Mouse (Mus musculus): Measurements from ENCODE around the gene Afap1. TPM values are rescaled to one million over a fixed set of nuclear protein-coding genes. Genes with fewer than 3 reads are reported as not detected.

Gene Afap1
- total RNA-seq (2021): 10 to 100 TPM; 24.2 to 30.6 TPM
- long read RNA-seq, experiment 1, partial matches to known transcripts: 1 of 4 reads
- long read RNA-seq, experiment 1, other reads (novel, unspliced or antisense): 3 of 4 reads
- long read RNA-seq, experiment 2, partial matches to known transcripts: 1 of 1 reads
- long read RNA-seq, experiment 2, other reads (novel, unspliced or antisense): 0 of 1 reads

DNA sequence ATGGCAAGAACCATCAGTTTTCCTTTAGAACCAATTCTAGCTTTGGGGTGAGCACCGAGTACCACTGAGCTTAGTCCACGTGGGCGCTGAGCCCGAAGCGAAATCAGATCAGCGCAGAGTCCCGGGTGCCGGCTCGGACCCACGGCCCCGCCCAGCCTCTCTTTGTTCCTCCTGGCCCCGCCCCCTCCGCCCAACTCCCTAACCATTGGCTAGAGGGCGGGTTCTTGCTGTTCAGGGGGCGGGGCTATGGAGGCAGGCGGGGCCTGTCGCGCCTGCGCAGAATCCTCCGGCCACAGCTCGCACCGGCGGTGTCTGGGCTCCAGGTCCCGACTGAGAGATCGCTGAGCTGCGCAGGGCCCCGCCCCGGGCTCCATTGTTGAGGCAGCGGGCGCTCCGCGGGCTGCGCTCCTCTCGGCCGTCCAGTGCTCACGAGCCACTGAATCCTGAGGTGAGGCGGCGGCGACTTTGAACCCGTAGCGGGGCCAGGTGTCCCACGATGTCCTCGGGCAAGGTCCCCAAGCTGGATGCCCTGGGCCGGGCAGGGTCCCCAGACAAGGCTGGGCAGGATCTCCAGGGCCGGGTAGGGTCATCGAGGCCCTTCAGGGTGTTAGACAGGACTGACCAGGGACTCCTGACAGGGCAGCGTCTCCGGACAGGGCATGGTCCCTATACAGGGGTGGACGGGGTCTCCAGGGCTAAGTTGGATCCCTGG, at the start of gene Afap1:
Afap1 (plus strand) TSS at position 227 of the 712 bp plus-strand sequence.
- peak; percentile 100 for DNase-seq

DNA sequence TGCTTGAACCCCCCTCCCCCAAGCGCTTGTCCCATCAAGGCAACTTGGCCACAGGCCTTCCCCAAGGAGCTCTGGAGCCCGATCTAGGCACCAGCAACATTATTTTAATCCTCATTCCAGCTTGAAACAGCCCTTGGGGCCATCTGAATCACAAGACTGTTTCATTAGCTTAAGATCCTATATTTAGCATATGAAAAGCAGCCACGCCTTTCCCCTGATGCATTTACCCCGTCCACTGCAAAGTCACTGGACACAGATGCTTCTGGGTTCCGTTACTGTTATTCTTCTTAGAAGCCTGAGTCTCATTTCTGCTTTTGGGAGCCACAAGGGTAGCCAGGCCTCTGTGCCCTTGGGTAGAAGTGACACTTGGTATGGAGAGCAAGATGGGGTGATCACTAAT, 41.6 kb upstream of the Afap1 start:
- DNase-seq: no peak

DNA sequence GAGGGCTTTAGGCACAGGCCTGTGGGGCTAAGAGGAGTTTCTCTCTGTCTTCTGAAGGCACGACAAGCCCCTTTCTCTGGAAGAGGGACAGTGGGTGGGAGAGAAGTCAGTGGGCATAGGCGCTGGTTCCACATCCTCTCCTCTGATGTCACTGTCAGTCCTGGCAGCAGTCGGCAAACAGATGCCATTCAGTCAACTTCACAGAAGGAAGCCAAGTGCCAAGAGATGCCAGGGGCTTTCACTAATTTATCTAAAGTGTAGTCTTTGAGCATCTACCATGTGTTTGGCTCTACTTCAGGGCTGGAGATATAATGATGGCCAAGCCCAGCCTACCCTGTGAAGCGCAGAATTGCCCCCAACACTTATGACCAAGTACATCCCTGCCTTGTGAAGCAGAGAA, 39.7 kb upstream of the Afap1 start:
- no peak for DNase-seq

DNA sequence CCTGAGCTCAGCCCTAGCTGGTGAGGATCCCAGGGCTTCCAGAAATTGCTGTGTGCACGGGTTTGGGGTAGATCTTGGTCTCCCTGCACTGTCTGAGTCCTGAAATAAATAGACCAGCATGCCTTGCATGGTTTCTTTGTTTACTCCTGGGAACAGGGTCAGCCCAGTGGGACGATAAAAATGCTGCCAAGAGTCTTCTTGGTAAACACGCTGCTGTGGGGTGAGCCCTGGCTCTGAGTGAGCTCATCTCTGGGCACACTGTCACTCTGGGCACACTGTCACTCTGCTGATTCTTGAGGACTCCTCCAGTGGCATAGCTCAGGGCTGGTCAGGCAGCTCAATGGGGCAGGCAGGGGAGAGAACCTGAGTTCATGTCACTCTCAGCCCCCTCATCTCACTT, 36.9 kb upstream of the Afap1 start:
- no peak for DNase-seq

DNA sequence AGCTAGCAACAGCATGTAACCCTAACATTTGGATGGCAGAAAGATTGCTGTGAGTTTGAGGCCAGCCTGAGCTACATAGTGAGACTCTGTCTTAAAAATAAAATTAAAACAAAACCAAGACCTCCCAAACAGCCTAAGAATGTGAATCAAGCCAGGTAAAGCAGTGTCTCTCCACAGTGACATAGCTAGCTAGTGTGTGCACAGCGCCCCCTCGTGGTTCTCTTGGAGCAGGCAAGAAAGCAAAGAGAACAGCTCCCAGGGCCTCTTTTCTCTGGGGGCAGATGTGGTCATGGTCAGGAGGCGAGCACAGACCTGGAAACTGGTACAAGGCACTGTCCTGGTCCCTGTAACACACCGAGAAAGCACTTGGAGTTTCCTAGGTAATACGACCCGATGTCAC, 35.0 kb upstream of the Afap1 start:
- peak; percentile 82 for DNase-seq

DNA sequence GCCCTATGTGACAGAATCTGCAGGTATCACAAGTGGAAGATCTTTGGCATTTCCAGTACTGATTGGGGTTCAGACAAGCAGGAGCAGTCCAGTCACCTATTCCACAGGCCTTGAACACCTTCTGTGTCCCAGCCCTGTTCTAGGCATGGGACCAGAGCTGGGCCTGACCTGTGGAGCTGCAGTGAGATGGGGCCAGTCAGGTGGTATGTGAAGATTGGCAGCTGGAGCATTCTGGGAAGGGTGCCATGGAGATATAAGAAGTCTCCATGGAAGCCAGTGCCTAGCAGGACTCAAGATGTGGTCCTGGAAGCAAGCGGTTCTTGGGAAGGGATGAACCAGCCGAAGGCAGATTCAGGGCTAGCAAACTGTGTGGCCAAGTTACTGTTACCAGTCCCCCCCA, 31.7 kb upstream of the Afap1 start:
- no peak for DNase-seq

DNA sequence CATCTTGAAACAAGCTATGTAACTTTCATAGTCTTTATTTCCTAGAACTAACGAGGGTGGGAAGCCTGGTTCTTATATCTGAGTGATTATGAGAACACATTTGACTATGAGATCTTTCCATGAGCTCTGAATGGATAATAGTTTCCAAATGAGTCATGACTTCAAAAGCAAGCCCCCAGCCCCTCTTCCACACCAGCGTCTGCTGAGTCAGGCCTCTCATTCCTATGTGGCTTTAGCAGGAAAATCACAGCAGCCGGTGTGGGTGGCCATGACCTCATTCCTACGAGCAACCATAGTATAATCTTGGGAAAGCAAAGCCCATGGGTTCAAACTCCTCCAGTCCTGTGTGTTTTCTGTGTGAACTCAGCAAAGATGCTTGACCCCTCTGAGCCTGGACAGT, 23.1 kb upstream of the Afap1 start:
- no peak for DNase-seq

DNA sequence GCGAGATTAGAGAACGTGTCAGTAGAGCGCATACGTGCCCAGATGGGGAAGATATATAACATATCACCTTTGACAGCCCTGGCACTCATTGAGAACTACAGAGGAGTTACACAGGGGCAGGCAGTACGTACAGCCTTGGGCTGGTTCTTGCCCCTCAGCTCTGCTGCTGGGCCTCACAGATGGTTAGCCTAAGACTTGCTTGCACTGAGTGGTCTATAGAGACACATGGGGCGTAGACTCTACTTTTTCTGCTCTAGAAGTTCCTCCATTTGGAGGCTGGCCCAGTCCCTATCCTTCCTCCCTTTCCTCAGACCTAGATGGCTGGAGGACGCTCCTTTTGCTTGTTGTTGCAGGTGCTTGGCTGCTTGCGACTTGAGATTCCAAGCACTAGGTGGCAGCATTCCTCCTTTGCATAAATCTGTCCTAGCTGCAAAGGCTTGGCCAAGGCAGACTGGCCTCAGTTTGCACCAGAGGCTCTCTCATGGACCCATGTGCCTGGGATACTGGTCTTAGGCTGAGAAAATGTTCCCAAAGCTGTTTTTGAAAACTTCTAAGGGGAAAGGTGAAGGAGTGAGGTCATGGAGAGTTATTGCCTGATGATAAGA, 22.6 kb upstream of the Afap1 start:
- peak; percentile 80 for DNase-seq

DNA sequence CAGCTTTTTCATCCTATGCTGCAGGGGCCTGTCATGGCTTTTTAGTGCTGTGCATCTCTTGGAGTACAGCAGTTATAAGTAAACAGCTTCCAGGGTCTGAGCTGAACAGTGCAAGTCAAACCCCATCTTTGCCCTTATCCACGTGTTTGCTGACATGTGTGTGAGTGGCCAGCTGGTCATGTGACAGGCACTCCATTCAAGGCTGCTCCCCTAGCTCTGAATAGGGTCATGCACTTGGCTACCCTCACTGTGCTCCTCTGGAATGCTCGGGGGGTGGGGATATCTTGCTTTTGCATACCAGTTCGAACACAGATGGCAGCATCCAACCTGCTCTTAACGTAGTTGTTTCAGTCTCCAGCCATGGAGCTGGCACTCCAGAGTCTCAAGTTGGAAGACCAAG, 19.7 kb upstream of the Afap1 start:
- DNase-seq: no peak

DNA sequence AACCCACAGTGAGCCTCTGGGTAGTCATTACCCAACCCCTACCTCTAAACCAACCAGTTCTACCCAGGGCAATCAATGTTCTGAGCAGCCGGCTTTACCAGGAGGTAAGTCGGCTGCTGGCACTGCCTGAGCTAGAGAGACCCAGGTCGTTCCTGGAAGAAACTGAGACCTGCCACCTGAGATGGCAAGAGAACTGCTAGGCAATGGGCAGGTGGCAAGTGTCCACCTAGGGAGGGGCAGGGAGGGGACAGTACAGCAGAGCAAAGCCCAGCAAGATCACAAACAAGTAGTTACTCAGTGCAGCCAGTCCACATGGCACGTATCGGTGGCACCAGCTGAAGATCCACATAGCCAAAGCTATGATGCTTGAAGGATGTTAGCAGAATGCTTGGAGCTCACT, 16.9 kb upstream of the Afap1 start:
- no peak for DNase-seq

DNA sequence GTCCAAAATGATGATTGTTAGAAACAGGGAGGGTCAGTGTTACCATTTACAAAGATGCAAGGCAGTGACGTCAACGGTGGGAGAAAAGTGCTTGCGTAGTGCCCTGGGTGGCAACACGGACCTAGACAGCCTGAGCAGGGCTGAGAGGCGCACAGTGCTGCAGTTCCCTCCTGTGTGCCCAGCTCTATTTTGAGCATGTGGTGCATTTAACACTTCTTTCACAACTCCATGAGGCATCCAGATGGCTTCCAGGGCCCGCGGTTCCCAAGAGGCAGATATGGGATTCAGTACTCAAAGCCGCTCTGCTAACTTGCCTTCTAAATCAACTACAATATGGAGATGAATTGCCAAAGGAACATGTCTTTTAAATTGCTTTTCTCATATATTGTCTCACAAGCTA, 13.9 kb upstream of the Afap1 start:
- DNase-seq: peak; percentile 34

DNA sequence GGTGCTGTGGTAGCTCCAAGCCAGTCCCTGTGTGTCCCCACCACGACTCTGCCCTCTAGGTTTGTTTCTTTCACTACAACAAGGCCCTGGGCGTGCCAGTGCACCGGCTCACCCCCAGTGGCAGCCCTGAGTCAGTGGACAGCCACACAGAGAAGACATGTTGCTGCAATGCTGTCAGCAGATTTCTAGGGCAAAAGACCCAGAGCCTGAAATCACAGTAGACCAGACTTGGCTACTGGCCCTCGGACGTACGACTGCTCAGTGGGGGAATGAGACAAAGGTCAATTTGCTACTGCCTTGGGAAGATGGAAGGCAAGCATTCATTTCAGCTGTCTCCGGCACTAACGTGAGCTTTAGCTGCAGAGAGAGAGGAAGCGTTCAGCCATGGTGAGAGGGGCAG, 10.7 kb upstream of the Afap1 start:
- peak; percentile 56 for DNase-seq

DNA sequence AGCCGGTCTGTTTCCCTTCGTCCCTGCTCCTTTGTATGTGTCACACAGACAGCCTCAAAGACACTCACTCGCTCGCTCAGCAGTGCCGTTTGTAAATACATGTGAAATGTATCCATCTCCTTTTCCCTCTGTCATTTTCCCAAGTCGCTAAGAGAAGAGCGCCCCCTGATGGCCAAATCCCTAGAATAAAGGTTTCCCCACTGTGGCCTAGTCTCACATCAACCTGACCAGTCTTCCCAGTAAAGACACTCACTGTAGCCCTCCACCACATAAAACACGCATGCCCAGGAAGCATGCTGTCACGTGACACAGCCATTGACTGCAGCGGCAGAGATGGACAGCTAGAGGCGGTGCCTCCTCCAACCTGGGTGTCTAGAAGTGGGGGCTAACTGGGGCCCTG, 8.9 kb upstream of the Afap1 start:
- DNase-seq: peak; percentile 73

DNA sequence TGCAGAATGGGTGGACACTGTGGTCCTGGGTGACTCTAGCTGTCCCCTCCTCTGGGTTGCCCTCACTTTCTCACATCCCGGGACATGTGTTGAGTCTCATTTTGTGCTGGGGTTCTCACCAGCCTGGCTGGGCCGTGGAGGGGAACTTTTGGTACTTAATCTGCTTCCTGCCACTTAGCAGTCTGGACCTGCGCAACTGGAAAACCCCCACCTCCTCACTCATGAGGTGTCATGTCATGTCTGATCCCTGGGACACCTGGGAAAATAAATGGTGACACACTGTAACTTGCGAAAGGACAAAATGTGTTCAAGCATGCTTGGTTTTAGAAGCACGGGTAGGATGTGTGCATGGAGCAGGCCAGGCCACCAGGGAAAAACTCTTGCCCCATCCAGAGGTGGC, 8.4 kb upstream of the Afap1 start:
- no peak for DNase-seq

DNA sequence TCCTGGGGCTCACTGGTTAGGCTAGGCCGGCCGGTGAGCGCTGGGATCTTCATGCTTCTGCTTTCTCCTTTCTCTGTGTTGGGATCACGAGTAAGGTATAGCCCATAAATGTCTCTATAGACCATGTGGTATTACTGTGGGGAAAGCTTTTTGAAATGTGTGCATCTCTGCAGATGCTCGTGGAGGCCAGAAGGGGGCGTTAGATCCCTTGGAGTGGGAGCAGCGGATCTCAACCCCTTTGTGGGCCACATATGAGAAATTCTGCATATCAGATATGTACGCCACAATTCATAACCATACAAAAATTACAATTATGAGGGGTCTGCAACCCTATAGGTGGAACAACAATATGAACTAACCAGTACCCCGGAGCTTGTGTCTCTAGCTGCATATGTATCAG, 4.2 kb upstream of the Afap1 start:
- DNase-seq: peak; percentile 32

DNA sequence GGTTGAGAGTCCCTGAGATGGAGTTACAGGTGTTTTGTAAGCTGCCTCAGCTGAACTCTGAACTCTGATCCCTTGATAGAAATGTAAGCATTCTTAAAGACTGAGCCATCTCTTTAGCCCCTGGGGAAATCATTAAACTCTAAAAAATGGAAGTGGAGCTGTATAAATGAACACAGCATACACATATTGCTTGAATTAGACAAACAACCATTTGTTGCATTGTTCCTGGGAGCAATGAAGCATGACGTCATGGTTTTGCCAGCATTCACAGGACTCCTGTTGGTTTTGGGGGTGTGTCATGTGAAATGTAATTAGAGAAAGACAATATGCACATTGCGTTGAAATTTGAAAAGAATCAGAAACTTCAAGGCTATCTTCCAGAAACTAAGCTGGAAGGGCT, 3.5 kb upstream of the Afap1 start:
- no peak for DNase-seq

DNA sequence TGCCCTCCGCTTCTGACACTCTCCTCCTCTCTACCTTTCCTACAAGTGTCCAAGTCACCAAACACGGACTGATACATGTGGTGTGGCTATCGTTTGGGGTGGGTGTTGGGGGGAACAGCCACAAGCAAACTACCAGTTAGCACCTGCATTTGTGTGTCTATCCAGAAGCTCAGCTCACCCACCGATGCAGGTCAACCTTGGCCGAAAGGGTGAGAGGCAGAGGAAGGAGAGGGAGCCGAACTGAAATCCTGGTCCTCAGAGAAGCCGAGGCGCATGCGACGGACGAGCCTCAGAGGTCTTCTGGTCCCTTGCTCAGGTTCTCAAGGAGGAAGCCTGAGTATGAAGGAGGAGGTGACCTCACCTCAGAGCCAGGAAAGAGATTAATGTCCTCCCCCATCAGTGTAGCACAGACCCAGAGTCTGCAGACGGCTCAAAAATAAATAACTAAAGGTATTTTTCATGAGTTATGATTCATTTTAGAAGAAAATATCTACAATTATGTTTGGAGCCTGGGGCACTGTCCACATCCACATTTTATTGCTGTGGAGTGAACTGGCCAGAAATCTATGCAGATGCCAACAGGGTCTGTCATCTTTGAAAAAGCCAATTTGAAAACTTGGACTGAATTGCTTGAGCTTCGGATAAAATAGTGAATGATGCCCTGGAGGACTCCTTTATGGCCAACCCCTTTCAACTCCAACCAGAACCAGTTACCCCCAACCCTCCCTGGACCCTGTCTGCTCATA, 2.0 kb upstream of the Afap1 start:
- DNase-seq: no peak

DNA sequence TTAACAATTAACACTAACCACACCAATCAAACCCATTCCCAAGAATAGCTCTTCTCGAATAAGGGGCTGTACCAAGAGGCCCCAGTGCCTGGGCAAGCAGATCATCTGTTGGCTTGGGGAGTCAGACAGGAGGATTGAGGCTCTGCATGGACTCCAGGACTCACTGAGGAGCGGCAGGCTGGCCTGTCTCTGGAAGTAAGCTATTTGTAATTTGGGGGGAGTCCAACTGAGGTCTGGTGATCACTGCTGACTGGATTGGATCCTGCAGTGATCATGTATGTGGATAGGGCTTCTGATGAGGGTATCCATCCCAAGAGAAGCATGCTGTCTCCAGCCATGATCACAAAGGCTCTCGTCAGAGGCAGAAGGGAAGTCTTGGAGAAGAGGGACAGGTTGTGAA, 756 bp upstream of the Afap1 start:
- no peak for DNase-seq

DNA sequence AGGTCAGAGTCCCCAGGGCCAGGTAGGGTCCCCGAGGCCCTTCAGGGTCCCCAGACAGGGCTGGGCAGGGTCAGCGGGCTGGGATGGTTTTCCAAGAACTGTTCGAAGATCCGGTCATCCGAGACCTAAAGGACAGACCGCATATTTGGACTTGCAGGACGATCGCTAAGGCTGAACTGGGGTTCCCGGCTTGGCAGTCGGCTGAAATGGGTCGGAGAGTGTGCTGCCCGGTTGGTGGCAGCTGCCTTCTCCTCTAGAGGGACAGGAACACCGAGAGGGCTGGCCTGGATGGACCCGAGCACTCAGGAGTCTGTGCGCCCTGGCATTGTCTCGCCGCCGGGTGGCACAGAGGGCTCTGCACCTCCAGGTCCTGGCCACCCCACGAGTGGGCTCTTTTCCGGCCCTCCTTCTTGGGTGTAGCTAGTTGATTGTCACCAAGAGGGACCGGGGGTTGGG, 714 bp downstream of the Afap1 start:
- DNase-seq: peak; percentile 78

DNA sequence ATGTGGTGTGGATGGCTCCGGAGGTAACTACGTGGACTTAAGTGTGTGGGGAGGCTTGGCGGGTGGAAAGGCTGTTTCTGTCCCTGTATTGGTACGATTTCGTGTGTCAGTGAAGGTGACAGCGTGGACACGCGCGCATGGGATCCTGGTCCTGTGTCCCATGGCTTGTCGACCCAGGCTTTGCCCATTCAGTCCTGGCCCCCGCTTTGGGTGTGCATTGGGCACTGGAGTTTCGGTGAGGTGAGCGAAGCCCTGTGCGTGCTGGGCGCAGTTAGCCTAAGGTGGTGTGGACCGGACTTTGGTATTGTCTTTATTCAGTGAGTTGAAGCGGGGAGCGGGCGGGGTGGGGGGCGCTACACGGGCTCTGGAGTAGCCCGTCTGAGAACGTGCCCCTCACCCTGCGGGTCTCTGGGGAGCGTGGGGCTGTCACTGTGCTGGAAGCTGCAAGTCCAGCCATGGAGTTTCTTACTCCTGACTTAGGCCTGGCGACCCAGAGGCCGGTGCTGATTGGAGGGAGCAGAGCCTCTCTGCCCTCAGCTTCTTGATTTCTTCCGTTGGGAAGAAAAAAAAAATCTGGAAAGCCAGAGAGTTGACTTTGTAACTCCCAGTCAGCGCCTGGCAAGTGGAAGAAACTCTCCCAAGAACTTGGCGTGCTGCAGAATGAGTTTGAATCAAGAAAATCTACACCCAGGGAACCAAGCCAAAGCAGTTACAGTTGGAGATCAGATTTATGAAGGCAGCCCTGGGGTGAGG, 1.4 kb downstream of the Afap1 start:
- peak; percentile 62 for DNase-seq

DNA sequence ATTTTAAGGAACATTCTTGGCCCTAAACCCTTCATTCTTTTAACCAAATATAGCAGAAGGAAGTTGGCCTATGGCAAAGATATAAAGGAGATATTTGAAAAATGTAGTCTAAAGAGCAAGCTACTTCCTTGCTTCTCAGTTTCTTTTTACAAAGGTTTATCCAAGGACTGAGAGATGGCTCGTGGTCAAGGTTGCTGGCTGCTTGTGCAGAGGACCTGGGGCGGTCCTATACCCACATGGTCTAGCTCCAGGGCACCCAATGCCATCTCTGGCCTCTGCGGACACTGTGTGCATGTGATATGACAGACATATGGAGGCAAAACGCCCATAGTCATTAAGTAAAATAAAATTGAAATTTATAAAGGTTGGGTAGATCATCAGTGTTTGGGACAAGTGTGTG, 2.8 kb downstream of the Afap1 start:
- no peak for DNase-seq

DNA sequence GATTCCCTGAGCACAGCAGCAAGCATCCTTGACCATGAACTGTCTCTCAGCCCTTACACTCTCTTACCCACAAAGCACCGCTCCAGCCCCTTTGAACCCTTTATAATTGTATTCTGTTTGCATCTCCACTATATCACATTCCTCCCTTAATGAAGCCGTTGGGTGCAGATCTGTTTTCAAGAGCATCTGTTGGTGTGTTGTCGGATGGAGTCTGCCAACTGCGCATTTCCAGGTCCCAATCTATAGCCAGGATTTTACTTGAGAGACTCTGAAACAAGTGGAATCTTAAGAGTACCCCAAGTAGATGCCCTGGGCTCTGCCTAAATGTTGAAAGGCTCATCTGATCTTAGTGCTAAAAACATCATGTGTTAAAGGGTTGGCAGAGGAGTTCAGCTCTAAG, 3.4 kb downstream of the Afap1 start:
- no peak for DNase-seq
